Mouse (Mus musculus) adrenal gland, postnatal 10 days (tissue): ENCODE measurements around the gene Hyal1. TPM values are rescaled to one million over a fixed set of nuclear protein-coding genes. Genes with fewer than 3 reads are reported as not detected.
"Not testable (repeated sequence)": the region's sequence is repeated elsewhere in the genome, so short reads cannot be mapped to it uniquely, and the experiment has no call there.

Source experiments
- DNase-seq: peaks from one replicate; pipeline ENCODE4 v3.0.0; 2021; ENCODE audit warnings: mixed read lengths
- total RNA-seq, 2 experiments: library from RNA; stranded (reverse); gene quantifications; 2 replicates each; pipeline ENCODE4 v1.2.3; 2021

Gene Hyal1
- total RNA-seq, 2 experiments from 2014 or later = 8.9 to 9.3 TPM

- no peak for DNase-seq
These were observed 26.1 kb upstream of the Hyal1 start for GRCm38 (mm10) chr9:107550491-107551116.

- peak; percentile 84 for DNase-seq
These were observed 25.4 kb upstream of the Hyal1 start, which contains the start of gene Rassf1 for GRCm38 (mm10) chr9:107551117-107551889. Gene Rassf1, plus strand, starts transcription at chr9:107551555.

GRCm38 (mm10) chr9:107551890-107552355 lies 24.8 kb upstream of the Hyal1 start:
- no peak for DNase-seq

- no peak for DNase-seq
These were observed 23.9 kb upstream of the Hyal1 start for GRCm38 (mm10) chr9:107552690-107553393.

- peak; percentile 61 for DNase-seq
These were observed 23.0 kb upstream of the Hyal1 start for GRCm38 (mm10) chr9:107553541-107554318.

GRCm38 (mm10) chr9:107554319-107554825 lies 22.4 kb upstream of the Hyal1 start:
- peak; percentile 96 for DNase-seq

GRCm38 (mm10) chr9:107555031-107555457 lies 21.7 kb upstream of the Hyal1 start:
- DNase-seq = peak; percentile 75

- DNase-seq = no peak
These were observed 21.0 kb upstream of the Hyal1 start for GRCm38 (mm10) chr9:107555701-107556100.

GRCm38 (mm10) chr9:107556346-107556745 lies 20.4 kb upstream of the Hyal1 start:
- no peak for DNase-seq

GRCm38 (mm10) chr9:107563029-107563581 lies 13.6 kb upstream of the Hyal1 start, which contains the start of gene Tusc2:
Gene Tusc2, plus strand, starts transcription at chr9:107563255.
- DNase-seq = peak; percentile 96

- DNase-seq = not testable (repeated sequence)
These were observed 11.2 kb upstream of the Hyal1 start for GRCm38 (mm10) chr9:107565556-107565955.

- DNase-seq = peak; percentile 92
These were observed 10.6 kb upstream of the Hyal1 start for GRCm38 (mm10) chr9:107566041-107566709.

- DNase-seq = peak; percentile 49
These were observed 9.9 kb upstream of the Hyal1 start for GRCm38 (mm10) chr9:107566855-107567254.

- DNase-seq = peak; percentile 59
These were observed 8.9 kb upstream of the Hyal1 start, which contains the start of gene Hyal2 for GRCm38 (mm10) chr9:107567702-107568319. Gene Hyal2, plus strand, starts transcription at chr9:107567945.

- DNase-seq = peak; percentile 91
These were observed 8.1 kb upstream of the Hyal1 start for GRCm38 (mm10) chr9:107568331-107569261.

- no peak for DNase-seq
These were observed 7.5 kb upstream of the Hyal1 start for GRCm38 (mm10) chr9:107569270-107569669.

GRCm38 (mm10) chr9:107570016-107570415 lies 6.7 kb upstream of the Hyal1 start:
- no peak for DNase-seq

- no peak for DNase-seq
These were observed 5.9 kb upstream of the Hyal1 start for GRCm38 (mm10) chr9:107570845-107571244.
